Mouse (Mus musculus) olfactory bulb, adult 2 months (tissue): ENCODE measurements around the gene Fbxl16.

Experiments used
- CTCF ChIP-seq: fragments of 200-500 bp; IDR thresholded peaks from 2 replicates; pipeline ENCODE4 v1.5.1; 2012; ENCODE audit warnings: low read depth, mild to moderate bottlenecking, low read length, moderate library complexity; ENCODE audit not compliant: insufficient read depth
- POLR2A ChIP-seq: fragments of 200-500 bp; IDR thresholded peaks from 2 replicates; pipeline ENCODE4 v1.6.1; 2012; ENCODE audit warnings: mild to moderate bottlenecking, low read depth, low read length, moderate library complexity; ENCODE audit not compliant: insufficient read depth

DNA sequence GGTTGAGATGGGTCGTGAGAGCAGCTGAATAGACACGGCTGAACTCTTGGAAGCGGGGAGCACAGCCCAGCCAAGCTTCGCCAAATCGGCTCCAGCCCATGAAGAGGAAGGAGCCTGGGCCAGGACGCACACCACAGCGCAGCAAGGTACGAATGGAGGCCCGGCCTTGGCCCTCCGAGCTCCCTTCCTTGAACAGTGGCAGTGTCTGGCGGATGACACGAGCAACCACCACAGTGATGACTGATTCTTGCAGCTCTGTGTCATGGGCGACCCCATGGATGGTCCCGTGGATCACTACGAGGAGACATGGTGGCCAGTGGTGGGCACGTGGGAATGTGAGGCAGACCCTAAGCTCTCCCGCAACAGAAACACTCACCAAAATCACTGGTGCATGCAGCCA lies 13.9 kb upstream of the Fbxl16 start:
- TF ChIP-seq POLR2A = no peak
- TF ChIP-seq CTCF = no peak
